Mouse (Mus musculus) forebrain, embryonic 14.5 days (tissue): ENCODE measurements around the gene Vegfb. TPM values are rescaled to one million over a fixed set of nuclear protein-coding genes. Genes with fewer than 3 reads are reported as not detected.

Experiments used
- ATAC-seq: fragments of 200-750 bp; cut with Nextera tagmentation; 2 replicates; pipeline ENCODE4 v1.8.0; 2017; ENCODE audit warnings: mild to moderate bottlenecking, moderate library complexity
- DNase-seq: peaks from one replicate; pipeline ENCODE4 v3.0.0-alpha.2; 2015; ENCODE audit warnings: low spot score
- H3K27ac ChIP-seq: fragments of 300-500 bp; sonication (generic); 2 replicates; pipeline ENCODE4 v1.5.1; 2014; ENCODE audit warnings: low read depth, mild to moderate bottlenecking, control low read depth, low read length, moderate library complexity
- H3K27me3 ChIP-seq: fragments of 300-500 bp; sonication (generic); replicated peaks from 2 replicates; pipeline ENCODE4 v1.6.1; 2014; ENCODE audit warnings: low read length, control low read depth, mixed read lengths; ENCODE audit not compliant: control insufficient read depth, insufficient read depth
- H3K36me3 ChIP-seq: fragments of 300-500 bp; sonication (generic); 2 replicates; pipeline ENCODE4 v1.6.1; 2014; ENCODE audit warnings: low read length, control low read depth; ENCODE audit not compliant: control insufficient read depth, insufficient read depth
- H3K4me1 ChIP-seq: fragments of 300-500 bp; sonication (generic); 2 replicates; pipeline ENCODE4 v1.6.1; 2014; ENCODE audit warnings: antibody characterized with exemption, low read length, control low read depth; ENCODE audit not compliant: control insufficient read depth, insufficient read depth
- H3K4me2 ChIP-seq: fragments of 300-500 bp; sonication (generic); 2 replicates; pipeline ENCODE4 v1.6.1; 2014; ENCODE audit warnings: mild to moderate bottlenecking, control low read depth, low read length
- H3K4me3 ChIP-seq: fragments of 300-500 bp; sonication (generic); 2 replicates; pipeline ENCODE4 v1.5.1; 2014; ENCODE audit warnings: low read depth, low read length, control low read depth
- H3K9ac ChIP-seq: fragments of 300-500 bp; sonication (generic); 2 replicates; pipeline ENCODE4 v1.6.1; 2014; ENCODE audit warnings: mild to moderate bottlenecking, low read length, control low read depth, moderate library complexity
- H3K9me3 ChIP-seq: fragments of 300-500 bp; sonication (generic); replicated peaks from 2 replicates; pipeline ENCODE4 v1.6.1; 2016; ENCODE audit warnings: low read length, control low read depth, mixed read lengths; ENCODE audit not compliant: control insufficient read depth
- WGBS: fragments of 180-500 bp; shearing (Covaris S2); extraction: QIAGEN DNeasy Blood & Tissue Kit; methylation state at CpG from one replicate; pipeline ENCODE4 v1.1.7; 2014; 5-methylcytosine and 5-hydroxymethylcytosine counted together
- polyA plus RNA-seq: library from polyadenylated mRNA; unstranded; fragments of >200 nt; fragmentation: Nextera tagmentation; extraction: Ambion mirVana; gene quantifications from 2 replicates; pipeline ENCODE4 v1.2.1, GENCODE M21; 2014

The Vegfb gene
- polyA plus RNA-seq: 24.5 and 28.4 TPM in 2 replicates

GRCm38 (mm10) chr19:6987061-6987903 lies at the start of gene Vegfb:
Gene Vegfb (minus strand): TSS chr19:6987651.
- WGBS: 2% methylated on average over 65 of the region's 85 CpGs
- peak within 1 kb of the TSS; percentile 86 for H3K4me2 ChIP-seq
- H3K4me3 ChIP-seq: peak within 1 kb of the TSS; percentile 78
- ATAC-seq (peak; percentile 68), DNase-seq (peak; percentile 71)
- H3K36me3 ChIP-seq: peaks cover 17% of the 10 kb centered on the region
- peak within 1 kb of the TSS; percentile 75 for H3K27ac ChIP-seq
- H3K9me3 ChIP-seq: no peaks in the 10 kb centered on the region
- peaks cover 19% of the 10 kb centered on the region for H3K4me1 ChIP-seq
- no peaks in the 10 kb centered on the region for H3K27me3 ChIP-seq
- H3K9ac ChIP-seq: peak within 1 kb of the TSS; percentile 89

GRCm38 (mm10) chr19:7034006-7034405 lies 46.6 kb upstream of the Vegfb start:
- no peak for ATAC-seq
- H3K36me3 ChIP-seq: peaks cover 67% of the 10 kb centered on the region
- 97% methylated on average over 5 of the region's 5 CpGs for WGBS

GRCm38 (mm10) chr19:7029531-7029930 lies 42.1 kb upstream of the Vegfb start:
- Histone ChIP-seq H3K36me3 (peaks cover 96% of the 10 kb centered on the region), H3K9ac (no peak overlapping the region), H3K27me3 (no peaks in the 10 kb centered on the region), H3K9me3 (no peaks in the 10 kb centered on the region), H3K4me3 (no peak overlapping the region), H3K27ac (no peak overlapping the region), H3K4me1 (no peaks in the 10 kb centered on the region), H3K4me2 (no peak overlapping the region)
- ATAC-seq: no peak
- 92% methylated on average over 5 of the region's 5 CpGs for WGBS
- DNase-seq: no peak

More at GRCm38 (mm10) chr19:7034006-7034405, 46.6 kb upstream of the Vegfb start:
- Histone ChIP-seq H3K27me3 (no peaks in the 10 kb centered on the region), H3K4me2 (no peak overlapping the region), H3K9me3 (no peaks in the 10 kb centered on the region), H3K4me3 (no peak overlapping the region), H3K27ac (no peak overlapping the region), H3K9ac (no peak overlapping the region), H3K4me1 (peaks cover 11% of the 10 kb centered on the region)
- DNase-seq: no peak

DNA sequence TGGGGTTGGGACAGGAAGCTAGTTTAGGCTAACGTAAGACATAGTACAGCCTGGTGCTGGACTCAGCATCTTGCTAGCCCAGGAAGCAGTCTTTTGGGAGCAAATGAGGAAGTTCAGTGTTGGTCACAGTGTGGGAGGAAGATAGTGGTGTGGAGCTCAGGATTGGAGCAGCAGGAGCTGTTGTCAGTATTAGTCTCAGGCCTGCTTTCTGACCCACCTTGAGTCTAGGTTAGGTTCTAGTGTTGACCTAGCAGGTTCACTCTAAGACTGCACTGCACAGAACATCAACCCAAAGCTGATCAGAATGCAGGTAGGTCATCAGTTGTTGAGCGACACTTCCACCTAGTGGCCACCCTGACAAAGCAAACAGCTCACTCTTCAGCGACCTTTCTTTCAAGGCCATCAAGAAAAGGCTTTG lies 32.8 kb upstream of the Vegfb start:
- WGBS: 55% methylated on average over 3 of the region's 3 CpGs
- no peak for ATAC-seq

DNA sequence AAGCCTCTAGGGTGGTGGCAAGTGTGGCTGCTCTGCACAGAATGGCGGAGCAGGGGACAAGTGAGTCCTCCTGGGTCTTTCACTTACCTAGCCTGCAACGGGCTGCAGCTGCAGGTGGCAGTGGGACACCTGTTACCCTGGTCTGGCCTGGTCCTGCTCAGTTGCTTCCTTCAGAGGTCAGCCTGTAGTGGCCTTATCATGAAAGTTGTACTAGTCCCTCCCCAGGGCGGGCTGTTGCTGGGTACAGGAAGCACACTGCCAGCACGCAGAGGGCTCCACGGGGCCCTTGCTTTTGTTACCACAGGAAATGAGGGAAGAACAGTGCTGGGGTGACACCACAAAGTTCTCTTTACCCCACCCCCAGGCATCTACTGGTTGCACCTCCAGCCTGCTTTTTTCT lies 31.7 kb upstream of the Vegfb start, which contains the start of gene Fermt3:
Gene Fermt3, minus strand, starts transcription at position 279 of the 400 bp plus-strand sequence.
- Histone ChIP-seq H3K4me1 (no peaks in the 10 kb centered on the region), H3K36me3 (peaks cover 70% of the 10 kb centered on the region), H3K27ac (no peak within 1 kb of the TSS), H3K9me3 (no peaks in the 10 kb centered on the region), H3K27me3 (no peaks in the 10 kb centered on the region), H3K4me3 (no peak within 1 kb of the TSS), H3K4me2 (no peak within 1 kb of the TSS), H3K9ac (no peak within 1 kb of the TSS)
- no peak for DNase-seq
- WGBS: 88% methylated on average over 5 of the region's 5 CpGs
- ATAC-seq: no peak

More for the DNA sequence above, 32.8 kb upstream of the Vegfb start:
- no peak overlapping the region for H3K9ac ChIP-seq
- H3K36me3 ChIP-seq: peaks cover 81% of the 10 kb centered on the region
- no peaks in the 10 kb centered on the region for H3K27me3 ChIP-seq
- no peaks in the 10 kb centered on the region for H3K9me3 ChIP-seq
- H3K4me2 ChIP-seq: no peak overlapping the region
- H3K4me1 ChIP-seq: no peaks in the 10 kb centered on the region
- peak; percentile 69 for DNase-seq
- no peak overlapping the region for H3K27ac ChIP-seq
- no peak overlapping the region for H3K4me3 ChIP-seq

DNA sequence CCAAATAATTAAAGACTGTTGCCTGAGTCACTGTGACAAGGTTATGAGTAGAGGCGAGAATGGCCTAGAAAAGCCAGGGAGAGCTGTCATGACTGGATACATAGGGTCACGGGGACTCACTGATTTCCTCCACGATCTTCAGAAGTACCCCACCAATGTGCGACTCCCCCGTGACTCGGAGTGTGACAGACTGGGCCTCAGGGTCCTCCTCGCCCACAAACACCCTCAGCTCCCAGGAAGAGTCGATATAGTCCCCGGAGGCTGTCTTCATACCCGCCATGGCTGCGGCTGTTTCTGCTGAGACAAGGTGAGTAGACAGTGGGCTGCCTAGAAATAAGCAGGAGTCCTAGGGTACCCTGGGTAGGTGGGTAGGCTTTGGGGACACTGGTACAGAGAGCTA lies 31.1 kb upstream of the Vegfb start:
- 94% methylated on average over 11 of the region's 11 CpGs for WGBS
- no peak overlapping the region for H3K27ac ChIP-seq
- no peak for DNase-seq
- H3K27me3 ChIP-seq: no peaks in the 10 kb centered on the region
- no peaks in the 10 kb centered on the region for H3K9me3 ChIP-seq
- H3K36me3 ChIP-seq: peaks cover 68% of the 10 kb centered on the region
- no peak overlapping the region for H3K9ac ChIP-seq
- ATAC-seq: no peak
- no peaks in the 10 kb centered on the region for H3K4me1 ChIP-seq
- H3K4me2 ChIP-seq: no peak overlapping the region
- no peak overlapping the region for H3K4me3 ChIP-seq

GRCm38 (mm10) chr19:7017541-7018457 lies 30.3 kb upstream of the Vegfb start:
- H3K4me2 ChIP-seq: no peak overlapping the region

GRCm38 (mm10) chr19:7014481-7015135 lies 27.2 kb upstream of the Vegfb start:
- H3K4me2 ChIP-seq: no peak overlapping the region
- H3K27me3 ChIP-seq: no peaks in the 10 kb centered on the region
- H3K27ac ChIP-seq: no peak overlapping the region
- no peak overlapping the region for H3K4me3 ChIP-seq
- 91% methylated on average over 20 of the region's 20 CpGs for WGBS
- H3K9me3 ChIP-seq: no peaks in the 10 kb centered on the region
- no peak overlapping the region for H3K9ac ChIP-seq
- DNase-seq: no peak
- H3K4me1 ChIP-seq: no peaks in the 10 kb centered on the region
- no peak for ATAC-seq
- peaks cover 29% of the 10 kb centered on the region for H3K36me3 ChIP-seq

More at GRCm38 (mm10) chr19:7017541-7018457, 30.3 kb upstream of the Vegfb start:
- H3K27ac ChIP-seq: no peak overlapping the region
- peaks cover 61% of the 10 kb centered on the region for H3K36me3 ChIP-seq
- H3K27me3 ChIP-seq: no peaks in the 10 kb centered on the region
- DNase-seq: no peak
- no peaks in the 10 kb centered on the region for H3K9me3 ChIP-seq
- WGBS: 90% methylated on average over 12 of the region's 12 CpGs
- ATAC-seq: no peak
- H3K9ac ChIP-seq: no peak overlapping the region
- H3K4me3 ChIP-seq: no peak overlapping the region
- H3K4me1 ChIP-seq: no peaks in the 10 kb centered on the region
